Mouse (Mus musculus) liver, postnatal 0 days (tissue): ENCODE measurements around the gene Timp3.

ENCODE experiments used
- CTCF ChIP-seq: sonication (generic); IDR thresholded peaks from 2 replicates; pipeline ENCODE4 v1.5.1; 2016; ENCODE audit warnings: antibody characterized with exemption, low read depth
- EP300 ChIP-seq: IDR thresholded peaks from 2 replicates; pipeline ENCODE4 v1.6.1; 2016; ENCODE audit warnings: antibody characterized with exemption, low read depth, mild to moderate bottlenecking

- TF ChIP-seq CTCF (no peak), EP300 (no peak)
These were observed 27.3 kb upstream of the Timp3 start for GRCm38 (mm10) chr10:86272826-86273225.
